Mouse (Mus musculus) myocyte (in vitro differentiated cells): Measurements from ENCODE around the gene Pigyl. TPM values are rescaled to one million over a fixed set of nuclear protein-coding genes. Genes with fewer than 3 reads are reported as not detected.

ENCODE experiments used
- H3K27me3 ChIP-seq: one replicate; pipeline ENCODE4 v1.6.1; 2011; ENCODE audit not compliant: control insufficient read depth, insufficient read depth, insufficient read length
- H3K36me3 ChIP-seq: one replicate; pipeline ENCODE4 v1.6.1; 2011; ENCODE audit not compliant: control insufficient read depth, insufficient read depth
- H3K4me2 ChIP-seq: one replicate; pipeline ENCODE4 v1.6.1; 2011; ENCODE audit warnings: low read depth, control low read depth
- H3K4me3 ChIP-seq: one replicate; pipeline ENCODE4 v1.5.1; 2011; ENCODE audit warnings: mild to moderate bottlenecking, control low read depth, moderate library complexity
- H3K79me2 ChIP-seq: one replicate; pipeline ENCODE4 v1.6.1; 2011; ENCODE audit not compliant: control insufficient read depth, insufficient read depth
- H3ac ChIP-seq: one replicate; pipeline ENCODE4 v1.6.1; 2011; ENCODE audit not compliant: control insufficient read depth, insufficient read length
- CEBPB ChIP-seq: IDR thresholded peaks from 2 replicates; pipeline ENCODE4 v1.6.1; 2011; ENCODE audit warnings: mild to moderate bottlenecking, moderate library complexity; ENCODE audit not compliant: poor library complexity, insufficient read depth, severe bottlenecking
- E2F4 ChIP-seq: IDR thresholded peaks from one replicate; pipeline ENCODE4 v1.6.1; 2011; ENCODE audit warnings: mild to moderate bottlenecking, control low read depth, moderate library complexity; ENCODE audit not compliant: insufficient read depth
- MAX ChIP-seq: IDR thresholded peaks from one replicate; pipeline ENCODE4 v1.6.1; 2011; ENCODE audit warnings: low read depth, mild to moderate bottlenecking, control low read depth
- MYOD1 ChIP-seq, 3 experiments: IDR thresholded peaks; one replicate each; pipeline ENCODE4 v1.6.1; 2011; ENCODE audit warnings: control low read depth in 2 of 3, low read depth in 2 of 3, mild to moderate bottlenecking in 2 of 3, moderate library complexity in 1 of 3; ENCODE audit not compliant: insufficient read length in 2 of 3, control insufficient read depth in 1 of 3
- MYOG ChIP-seq, 3 experiments: IDR thresholded peaks; one replicate each; pipeline ENCODE4 v1.6.1; 2011; ENCODE audit warnings: control low read depth in 2 of 3, low read depth in 2 of 3, mild to moderate bottlenecking in 2 of 3; ENCODE audit not compliant: insufficient read length in 2 of 3, control insufficient read depth in 1 of 3, insufficient read depth in 1 of 3
- POLR2AphosphoS2 ChIP-seq: IDR thresholded peaks from one replicate; pipeline ENCODE4 v1.6.1; 2011; ENCODE audit warnings: low read depth, control low read depth; ENCODE audit not compliant: insufficient read length
- REST ChIP-seq: IDR thresholded peaks from one replicate; pipeline ENCODE4 v1.6.1; 2011; ENCODE audit warnings: mild to moderate bottlenecking, control low read depth, moderate library complexity; ENCODE audit not compliant: insufficient read depth, insufficient read length
- SRF ChIP-seq: IDR thresholded peaks from one replicate; pipeline ENCODE4 v1.6.1; 2011; ENCODE audit warnings: low read depth; ENCODE audit not compliant: control insufficient read depth, insufficient read length
- TCF12 ChIP-seq: IDR thresholded peaks from one replicate; pipeline ENCODE4 v1.6.1; 2011; ENCODE audit warnings: mild to moderate bottlenecking, control low read depth; ENCODE audit not compliant: poor library complexity, insufficient read depth, severe bottlenecking
- TCF3 ChIP-seq: IDR thresholded peaks from one replicate; pipeline ENCODE4 v1.6.1; 2011; ENCODE audit warnings: low read depth, control low read depth; ENCODE audit not compliant: insufficient read length
- USF1 ChIP-seq: IDR thresholded peaks from one replicate; pipeline ENCODE4 v1.6.1; 2011; ENCODE audit warnings: low read depth, mild to moderate bottlenecking, control low read depth, moderate library complexity
- polyA plus RNA-seq: library from polyadenylated mRNA; unstranded; fragments of >200 nt; fragmentation: generic; extraction: Trizol; gene quantifications from one replicate; pipeline ENCODE4 v1.2.1, GENCODE M21; 2012; ENCODE audit warnings: missing spikeins

Pigyl gene
- polyA plus RNA-seq, 1 experiment = 48.5 TPM

- no peak overlapping the region for H3ac ChIP-seq
- no peak overlapping the region for H3K4me2 ChIP-seq
- H3K36me3 ChIP-seq = no peaks in the 10 kb centered on the region
- no peaks in the 10 kb centered on the region for H3K79me2 ChIP-seq
- H3K4me3 ChIP-seq = no peak overlapping the region
- no peaks in the 10 kb centered on the region for H3K27me3 ChIP-seq
- TF ChIP-seq TCF12 = no peak
- no peak for TF ChIP-seq REST
Observed at GRCm38 (mm10) chr9:22169327-22169726, 12.7 kb downstream of the Pigyl start.

DNA sequence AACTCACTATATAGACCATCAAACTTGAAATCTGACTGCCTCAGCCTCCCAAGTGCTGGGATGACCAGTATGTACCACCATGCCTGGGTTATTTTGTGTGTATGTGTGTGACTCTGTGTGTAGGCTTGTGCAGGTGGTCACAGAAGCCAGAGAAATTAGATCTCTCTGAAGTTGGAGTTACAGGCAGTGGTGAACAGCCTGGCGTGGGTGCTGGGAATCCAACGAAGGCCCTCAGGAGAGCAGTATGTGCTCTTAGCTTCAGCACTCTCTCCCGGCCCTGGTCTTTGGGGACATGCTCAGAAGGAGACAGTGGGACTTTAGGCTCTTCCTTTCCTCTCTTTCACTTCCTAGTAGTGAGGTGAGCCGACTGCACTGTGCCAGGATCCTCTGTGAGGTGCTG lies 15.7 kb downstream of the Pigyl start:
- Histone ChIP-seq H3K36me3 (no peaks in the 10 kb centered on the region), H3ac (no peak overlapping the region), H3K4me2 (no peak overlapping the region), H3K4me3 (no peak overlapping the region), H3K79me2 (no peaks in the 10 kb centered on the region), H3K27me3 (no peaks in the 10 kb centered on the region)
- TF ChIP-seq E2F4 = no peak
- no peak for TF ChIP-seq TCF12

DNA sequence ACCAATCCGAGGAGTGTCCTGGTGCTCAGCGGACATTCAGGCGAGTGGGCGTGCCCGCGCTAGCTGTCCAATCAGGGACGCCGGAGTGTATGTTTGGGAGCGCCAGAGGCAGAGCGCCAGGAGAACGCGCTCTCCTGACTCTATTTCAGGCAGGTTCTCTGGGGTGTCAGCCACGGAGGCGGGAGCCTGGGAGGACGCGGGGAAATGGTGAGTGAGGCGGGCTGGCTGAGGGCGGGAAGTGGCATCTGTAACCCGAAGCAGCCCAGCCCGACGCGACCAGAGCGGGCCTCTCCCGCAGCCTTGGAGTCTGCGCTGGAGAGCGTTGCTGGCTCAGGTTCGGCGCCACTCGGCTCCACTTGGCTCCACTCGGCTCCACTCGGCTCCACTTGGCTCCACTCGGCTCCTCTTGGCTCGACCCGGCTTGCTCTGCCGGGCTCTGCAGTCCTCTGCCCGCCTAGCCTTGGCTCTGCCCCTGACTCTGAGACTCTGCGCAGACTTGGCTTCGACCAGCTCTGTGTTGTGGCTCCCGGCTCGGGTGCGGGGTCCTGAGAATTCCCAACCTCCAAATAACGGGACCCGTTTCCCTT lies 31.5 kb downstream of the Pigyl start, which contains the start of gene Zfp872:
TSS of gene Zfp872 (plus strand) at position 66 of the 587 bp plus-strand sequence.
- H3K27me3 ChIP-seq = peaks cover 6% of the 10 kb centered on the region
- H3K4me2 ChIP-seq = no peak within 1 kb of the TSS
- no peak for TF ChIP-seq TCF12
- no peak for TF ChIP-seq TCF3
- no peak for TF ChIP-seq CEBPB
- no peak for TF ChIP-seq MAX
- TF ChIP-seq MYOG (IDR thresholded peaks at IDR 0.05; ENCODE audit: control insufficient read depth in 1 of 3, insufficient read depth in 1 of 3, insufficient read length in 2 of 3, low read depth in 2 of 3) = no peak
- TF ChIP-seq REST = no peak
- no peak for TF ChIP-seq USF1
- H3K36me3 ChIP-seq = no peaks in the 10 kb centered on the region
- H3K79me2 ChIP-seq = no peaks in the 10 kb centered on the region
- H3K4me3 ChIP-seq = no peak within 1 kb of the TSS
- no peak within 1 kb of the TSS for H3ac ChIP-seq

DNA sequence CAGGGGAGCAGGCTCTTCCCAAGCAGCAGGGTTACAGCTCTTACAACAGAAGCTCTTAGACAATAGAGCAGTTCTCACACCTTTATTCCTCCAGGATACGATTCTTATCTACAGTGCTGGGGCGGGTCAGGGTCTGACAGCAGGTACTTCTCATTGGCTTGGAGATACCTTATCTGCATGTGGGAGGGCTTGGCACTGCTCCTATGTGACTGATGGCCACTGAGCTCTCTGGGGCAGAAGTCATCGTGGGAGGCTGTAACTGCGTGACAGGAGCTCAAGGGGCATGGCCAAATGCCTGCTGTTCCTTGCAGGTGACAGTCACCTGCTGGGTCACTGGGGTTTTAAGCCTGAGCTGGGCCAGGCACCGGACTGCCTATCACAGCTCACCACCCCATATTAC lies 39.8 kb downstream of the Pigyl start:
- H3K79me2 ChIP-seq = no peaks in the 10 kb centered on the region
- no peaks in the 10 kb centered on the region for H3K27me3 ChIP-seq
- H3K36me3 ChIP-seq = no peaks in the 10 kb centered on the region
- TF ChIP-seq MYOG (IDR thresholded peaks at IDR 0.05; ENCODE audit: control insufficient read depth in 1 of 3, insufficient read depth in 1 of 3, insufficient read length in 2 of 3, low read depth in 2 of 3) (no peak), USF1 (no peak), TCF3 (no peak), SRF (no peak), POLR2AphosphoS2 (no peak), MYOD1 (IDR thresholded peaks at IDR 0.05; ENCODE audit: control insufficient read depth in 1 of 3, insufficient read length in 2 of 3, low read depth in 2 of 3) (no peak), E2F4 (no peak), MAX (no peak)
- no peak overlapping the region for H3K4me3 ChIP-seq
- H3ac ChIP-seq = no peak overlapping the region
- no peak overlapping the region for H3K4me2 ChIP-seq

Other genes with a start within 250 kb of the Pigyl start
- gene Rab3d, start 238.7 kb upstream of the Pigyl start, polyA plus RNA-seq = 24.1 TPM
- 2.5 TPM for gene Ccdc159, start 229.4 kb upstream of the Pigyl start, polyA plus RNA-seq
- 55.1 TPM for gene Tmem205, start 229.3 kb upstream of the Pigyl start, polyA plus RNA-seq
- 21.5 TPM for gene Plppr2, start 219.8 kb upstream of the Pigyl start, polyA plus RNA-seq
- 8.9 TPM for gene Swsap1, start 201.1 kb upstream of the Pigyl start, polyA plus RNA-seq
- 3.2 TPM for gene Epor, start 193.3 kb upstream of the Pigyl start, polyA plus RNA-seq
- gene Rgl3, start 167.4 kb upstream of the Pigyl start, polyA plus RNA-seq = 11.2 TPM
- gene Ccdc151, start 154.2 kb upstream of the Pigyl start, polyA plus RNA-seq = 0.13 TPM
- gene Prkcsh, start 154.0 kb upstream of the Pigyl start, polyA plus RNA-seq = 127 TPM
- gene Elavl3, start 104.8 kb upstream of the Pigyl start, polyA plus RNA-seq = 0.06 TPM
- not detected for gene Gm49318, start 85.6 kb upstream of the Pigyl start, polyA plus RNA-seq
- 8.3 TPM for gene Zfp653, start 85.5 kb upstream of the Pigyl start, polyA plus RNA-seq
- gene Ecsit, start 71.4 kb upstream of the Pigyl start, polyA plus RNA-seq = 37.0 TPM
- gene Cnn1, start 57.6 kb upstream of the Pigyl start, polyA plus RNA-seq = 7.1 TPM
- 95.3 TPM for gene Elof1, start 39.7 kb upstream of the Pigyl start, polyA plus RNA-seq
- 0.16 TPM for gene Acp5, start 21.1 kb upstream of the Pigyl start, polyA plus RNA-seq
- not detected for gene Zfp872, start 31.2 kb downstream of the Pigyl start, polyA plus RNA-seq
- 4.3 TPM for gene Zfp809, start 68.9 kb downstream of the Pigyl start, polyA plus RNA-seq
- 0.53 TPM for gene Zfp599, start 103.0 kb downstream of the Pigyl start, polyA plus RNA-seq
- gene Zfp810, start 150.8 kb downstream of the Pigyl start, polyA plus RNA-seq = 4.4 TPM
- gene Anln, start 232.3 kb downstream of the Pigyl start, polyA plus RNA-seq = 25.7 TPM